Mouse (Mus musculus) layer of hippocampus, postnatal 10 days (tissue): ENCODE results near the gene Ell. TPM values are rescaled to one million over a fixed set of nuclear protein-coding genes. Genes with fewer than 3 reads are reported as not detected.

Source experiments
- DNase-seq, 2 experiments: peaks; one replicate each; pipeline ENCODE4 v3.0.0; 2021; ENCODE audit warnings: low spot score in 2 of 2
- total RNA-seq, 2 experiments: library from RNA; stranded (reverse); gene quantifications; 2 replicates each; pipeline ENCODE4 v1.2.3; 2021

The Ell gene
- total RNA-seq, 2 experiments from 2014 or later, result 15.8 to 16.4 TPM

- DNase-seq, result no peak
These were observed 57.0 kb downstream of the Ell start for GRCm38 (mm10) chr8:70596216-70596615.

DNA sequence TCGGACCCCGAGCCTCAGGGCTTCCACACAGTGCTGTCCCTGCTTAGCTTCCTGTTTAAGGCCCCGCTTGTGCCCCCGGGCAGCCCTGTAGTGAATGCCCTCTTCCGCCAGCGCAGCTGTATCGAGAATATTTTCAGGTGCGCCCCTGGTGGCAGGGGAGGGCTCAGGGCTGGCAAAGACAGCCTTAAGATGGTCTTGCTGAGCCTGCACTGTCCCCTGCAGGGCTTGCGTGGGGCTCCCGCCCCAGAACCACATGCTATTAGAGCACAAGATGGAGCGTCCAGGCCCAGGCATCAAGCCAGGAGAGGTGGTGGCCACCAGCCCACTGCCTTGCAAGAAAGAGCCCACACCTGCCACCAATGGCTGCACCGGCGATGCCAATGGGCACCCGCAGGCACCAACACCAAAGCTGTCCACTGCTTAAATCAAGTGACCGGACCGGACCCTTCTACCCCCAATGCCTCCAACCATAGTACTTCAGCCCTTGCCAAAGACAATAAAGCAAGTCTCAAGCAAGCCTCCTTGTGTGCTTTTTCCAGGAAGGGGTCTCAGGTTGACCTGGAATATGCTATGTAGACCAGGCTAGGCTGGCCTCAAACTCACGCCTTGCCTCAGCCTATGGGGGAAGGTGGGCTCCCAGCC, 57.6 kb downstream of the Ell start:
- DNase-seq, result peak in 1 of 2 experiments; percentile 38

GRCm38 (mm10) chr8:70597417-70598272, 58.4 kb downstream of the Ell start:
- DNase-seq, result peak in 1 of 2 experiments; percentile 23

DNA sequence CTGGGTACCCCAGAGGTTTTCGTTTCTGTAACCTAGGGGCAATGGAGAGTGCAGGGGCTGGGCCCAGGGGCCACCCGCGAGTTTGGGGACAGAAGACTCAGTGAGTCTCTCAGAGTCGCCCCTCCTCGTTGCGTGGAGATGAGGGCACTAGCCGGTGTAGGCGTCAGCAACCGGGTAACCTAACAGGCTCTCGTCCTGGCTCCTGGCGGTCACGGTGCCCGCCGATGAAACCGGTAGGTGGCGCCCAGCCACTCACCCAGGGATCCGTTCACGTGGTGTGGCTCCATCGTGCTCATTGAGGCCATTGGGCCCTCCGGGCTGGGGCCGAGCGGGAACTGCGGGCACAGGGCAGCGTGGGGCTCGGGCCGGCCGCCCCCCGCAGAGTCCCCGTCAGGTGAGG, 59.0 kb downstream of the Ell start:
- peak; percentile 86 to 90 for DNase-seq

- peak; percentile 51 to 63 for DNase-seq
These were observed 59.5 kb downstream of the Ell start for GRCm38 (mm10) chr8:70598722-70599121.

GRCm38 (mm10) chr8:70599507-70600290, 60.4 kb downstream of the Ell start:
- DNase-seq, result no peak

DNA sequence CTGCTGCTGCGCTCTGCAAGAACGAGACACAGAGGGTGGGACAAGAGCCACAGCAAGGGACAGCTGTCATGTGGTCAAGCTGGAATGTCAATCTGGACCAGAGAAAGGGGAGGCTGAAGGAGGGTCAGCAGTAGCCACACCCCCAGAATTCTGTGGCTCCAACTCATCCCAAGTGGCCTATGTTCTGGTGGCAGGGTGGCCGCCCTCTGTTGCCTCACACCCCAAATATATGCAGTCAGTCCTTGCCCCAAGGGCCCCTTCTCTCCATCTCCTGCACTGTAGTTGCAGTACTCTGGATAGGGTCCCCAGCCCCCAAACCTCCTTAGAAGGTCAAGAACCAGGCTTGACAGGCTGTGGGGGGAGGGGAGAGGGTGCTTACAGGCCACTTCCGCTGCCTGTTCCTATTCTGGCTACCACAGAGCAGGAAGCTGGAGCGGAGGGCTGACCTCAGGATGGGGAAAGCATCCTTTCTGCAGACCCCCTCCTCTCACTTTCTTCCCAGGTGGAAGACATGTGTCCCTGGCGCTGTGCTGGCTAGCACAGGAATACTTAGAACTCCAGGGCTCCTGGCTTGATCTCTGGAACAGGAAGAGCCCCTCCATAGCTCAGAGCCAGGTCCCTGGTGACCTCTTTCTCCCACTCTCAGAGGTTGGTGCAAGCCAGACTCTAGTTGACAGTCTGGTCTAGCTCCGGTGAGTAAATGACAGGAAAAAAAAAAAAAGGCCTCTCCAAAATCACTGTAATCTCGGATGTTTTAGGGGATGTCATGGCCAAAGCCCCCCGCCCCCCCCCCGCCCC, 61.4 kb downstream of the Ell start:
- peak; percentile 30 to 52 for DNase-seq

DNA sequence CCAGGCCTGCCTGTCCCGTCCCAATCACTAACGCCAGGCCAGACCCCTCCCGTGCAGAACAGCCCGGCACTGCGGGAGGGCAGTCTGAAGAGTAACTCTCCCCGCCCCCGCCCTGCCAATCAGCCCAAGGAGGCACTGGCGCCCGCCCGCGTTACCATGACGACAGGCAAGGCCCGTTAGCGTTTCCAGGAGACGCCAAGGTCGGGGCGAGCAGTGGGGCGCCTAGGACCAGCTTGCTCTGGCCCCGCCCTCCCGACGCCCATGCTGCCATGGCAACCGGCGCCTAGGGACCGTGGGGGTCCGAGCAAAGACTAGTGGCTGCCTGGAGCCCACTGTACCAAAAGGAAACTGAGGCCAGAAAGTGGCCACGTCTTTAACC, 62.0 kb downstream of the Ell start:
- peak; percentile 80 to 87 for DNase-seq

GRCm38 (mm10) chr8:70602139-70602811, 63.0 kb downstream of the Ell start:
- DNase-seq, result no peak

- DNase-seq, result no peak
These were observed 65.3 kb downstream of the Ell start for GRCm38 (mm10) chr8:70604558-70604957.

DNA sequence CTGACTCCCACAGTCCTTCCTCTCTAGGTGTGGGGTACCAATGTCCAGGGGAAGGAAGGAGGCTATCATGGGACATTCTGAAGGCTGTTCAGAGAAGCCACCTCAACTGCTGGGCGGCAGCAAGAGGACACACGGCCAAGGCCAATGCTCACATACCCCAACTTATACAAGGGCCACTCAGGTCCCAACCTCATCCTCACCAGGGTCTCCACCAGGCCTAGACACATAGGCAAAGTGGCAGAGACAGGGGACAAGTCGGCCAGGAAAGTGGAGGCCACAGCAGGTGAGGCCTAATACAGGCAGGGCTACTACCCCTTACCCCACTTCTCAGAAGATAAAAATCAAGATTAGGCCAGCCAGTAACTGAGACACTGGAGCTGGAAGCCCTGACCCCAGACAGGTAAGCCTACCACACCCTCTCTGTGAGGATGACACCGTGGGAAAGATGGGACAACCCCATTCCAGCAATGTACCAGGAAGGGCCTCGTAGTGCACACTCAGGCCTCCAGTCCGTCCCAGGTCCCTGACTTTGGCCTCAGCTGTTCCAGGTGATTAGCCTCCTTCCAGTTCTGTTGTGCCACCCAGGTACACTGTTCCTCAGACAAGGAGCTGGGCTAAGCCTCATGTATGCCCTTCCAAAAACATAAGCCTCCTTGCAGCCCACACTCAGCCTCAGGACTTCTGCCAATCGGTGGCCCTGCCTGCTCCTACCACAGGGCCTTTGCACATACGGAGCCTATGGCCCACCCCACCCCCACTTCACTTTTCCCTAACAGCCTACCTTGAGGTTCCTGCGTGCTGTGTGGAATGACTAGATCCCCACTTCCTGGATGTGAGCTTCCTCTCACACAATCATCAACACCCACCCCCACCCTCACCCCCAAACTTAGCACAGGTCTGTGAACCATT, 66.9 kb downstream of the Ell start:
- no peak for DNase-seq

DNA sequence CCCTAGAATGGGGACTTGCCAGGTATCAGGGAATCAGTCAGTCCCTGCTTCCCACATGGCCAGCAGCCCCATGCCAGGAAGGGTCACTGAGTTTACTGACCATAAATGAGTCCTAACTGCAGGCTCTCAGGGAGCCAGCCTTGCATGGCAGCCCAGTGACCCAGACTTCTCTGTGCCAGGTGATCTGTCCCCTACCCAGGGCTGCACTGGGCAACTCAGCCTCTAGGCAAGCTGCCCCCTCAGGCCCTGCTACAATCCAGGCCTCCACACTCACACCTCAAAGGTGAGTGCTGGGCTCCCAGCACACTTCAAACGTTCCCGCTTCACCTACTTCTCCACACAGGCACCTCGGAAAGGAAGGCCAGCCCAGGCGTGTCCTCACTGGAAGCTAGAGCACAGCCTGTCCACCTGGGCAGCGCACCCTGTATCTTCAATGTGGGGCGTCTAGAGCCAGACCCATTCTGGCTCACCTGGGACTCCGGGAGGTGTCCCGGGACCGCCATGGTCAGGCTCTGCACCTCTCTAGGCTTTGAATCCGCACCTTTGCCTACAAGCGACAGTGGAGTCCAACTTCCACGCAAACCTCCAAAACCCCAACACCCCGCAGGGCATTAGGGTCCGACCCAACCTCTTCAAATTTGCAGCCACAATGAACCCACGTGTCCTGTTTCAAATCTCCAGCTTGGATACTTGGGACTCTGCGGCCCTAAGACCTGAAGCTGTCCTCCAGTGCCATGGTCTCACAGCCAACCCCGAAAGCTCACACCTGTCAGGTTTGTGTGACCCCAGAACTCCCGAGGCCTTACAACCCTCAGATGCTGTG, 67.7 kb downstream of the Ell start:
- no peak for DNase-seq

DNA sequence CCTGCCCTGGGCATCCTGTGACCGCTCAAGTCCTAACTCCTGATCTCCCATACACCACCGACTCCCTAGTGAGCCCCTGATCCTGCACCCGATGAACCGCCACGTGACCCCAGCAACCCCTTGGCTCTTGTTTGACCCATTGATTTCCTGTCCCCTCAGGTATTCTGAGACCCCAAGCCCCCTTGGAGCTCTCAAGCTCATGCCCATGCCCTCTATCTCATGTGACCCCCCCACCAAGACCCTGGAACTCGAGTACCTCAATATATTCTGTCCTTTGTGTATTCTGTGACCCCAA, 68.3 kb downstream of the Ell start:
- peak; percentile 38 to 41 for DNase-seq

DNA sequence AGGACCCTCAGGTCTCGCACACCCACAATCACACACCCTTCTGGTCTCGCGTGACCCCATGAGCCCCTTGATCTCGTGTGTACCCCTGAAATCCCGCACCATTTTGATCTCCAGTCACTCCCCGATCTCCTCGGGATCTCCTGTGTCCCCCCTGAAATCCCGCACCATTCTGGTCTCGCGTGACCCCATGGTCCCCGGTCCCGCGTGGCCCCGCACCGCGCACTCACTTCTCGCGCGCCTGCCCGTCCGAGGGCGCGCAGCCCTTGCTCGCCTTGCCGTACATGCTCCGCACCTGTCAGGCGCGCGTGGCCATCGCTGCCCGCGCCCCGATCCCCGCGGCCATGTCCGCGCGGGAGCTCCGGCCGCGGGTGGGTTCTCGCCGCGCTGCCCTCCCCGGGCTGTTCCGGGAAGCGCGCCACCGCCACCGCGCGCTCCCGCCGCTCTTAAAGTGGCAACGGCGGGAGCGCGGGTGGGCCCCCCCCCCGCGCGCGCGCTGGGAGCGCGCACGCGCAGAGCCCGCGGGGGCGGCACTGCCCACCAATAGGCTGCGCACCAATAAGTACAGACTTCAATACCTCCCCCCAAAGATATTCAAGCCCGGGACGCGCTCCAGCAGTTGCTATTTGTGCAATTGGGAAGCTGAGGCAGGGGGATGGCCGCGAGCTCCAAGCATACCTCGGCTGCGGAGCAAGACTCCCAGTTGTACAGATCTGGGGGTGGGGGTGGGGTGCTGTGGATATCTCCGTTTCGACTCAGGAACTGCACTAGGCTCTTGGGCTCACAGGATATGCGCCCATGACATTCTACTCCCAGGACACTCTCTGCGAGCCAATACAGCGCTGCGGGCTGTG, 68.9 kb downstream of the Ell start:
- peak; percentile 66 to 73 for DNase-seq

DNA sequence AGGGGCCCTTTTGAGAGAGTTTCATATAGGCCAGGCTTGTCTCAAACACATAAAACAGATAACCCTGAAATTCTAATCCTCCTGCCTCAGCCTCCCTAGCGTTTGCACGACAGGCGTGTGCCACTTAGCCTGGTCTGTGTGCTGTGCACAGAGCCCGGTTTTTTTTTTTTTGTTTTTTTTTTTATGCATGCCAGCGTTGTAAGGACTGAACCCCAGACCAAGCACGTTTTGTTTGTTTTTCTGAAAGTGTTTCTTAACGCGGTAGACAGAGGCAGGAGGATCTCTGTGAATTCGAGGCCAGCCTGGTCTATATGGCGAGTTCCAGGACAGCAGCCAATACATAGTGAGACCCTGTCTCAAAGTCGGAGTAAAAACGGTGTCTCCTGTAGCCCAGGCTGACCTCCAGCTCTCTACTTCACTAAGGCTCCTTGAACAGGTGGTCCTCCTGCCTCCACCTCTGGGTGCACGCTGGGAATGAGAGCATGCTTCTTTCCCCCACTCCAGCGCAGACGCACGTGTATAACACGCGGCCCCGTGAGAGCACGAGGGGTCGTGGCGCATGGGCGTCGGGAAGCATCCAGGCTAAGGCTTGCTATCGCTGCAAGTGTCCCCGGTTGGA, 69.6 kb downstream of the Ell start, which contains the start of gene Ssbp4:
Ssbp4 (minus strand) TSS at position 124 of the 619 bp plus-strand sequence.
- no peak for DNase-seq

DNA sequence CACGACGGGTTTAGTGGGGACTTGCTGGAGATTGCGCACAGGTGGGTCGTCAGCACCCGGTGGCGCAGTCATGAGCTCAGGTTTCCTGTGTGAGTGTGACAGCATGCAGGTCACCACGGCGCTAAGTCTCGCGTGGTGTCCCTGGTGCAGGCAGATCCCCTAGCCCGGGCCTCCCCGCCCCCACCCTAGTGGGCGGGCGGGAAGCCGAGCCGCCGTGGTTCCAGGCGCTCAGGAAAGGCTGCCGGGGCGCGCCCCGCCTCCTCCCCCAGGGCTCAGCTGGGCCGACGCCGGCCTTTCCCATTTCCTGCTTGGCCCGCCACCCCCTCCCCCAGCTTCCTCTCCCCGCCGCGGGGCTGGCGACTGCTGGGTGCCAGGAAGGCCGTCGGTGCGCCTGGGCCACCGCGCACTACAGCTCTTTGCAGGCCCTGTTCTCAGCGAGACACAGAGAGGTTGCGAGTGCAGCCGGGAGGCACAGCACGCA, 70.2 kb downstream of the Ell start:
- peak; percentile 69 to 78 for DNase-seq
